Mouse (Mus musculus) liver, embryonic 12.5 days (tissue): ENCODE measurements around the gene Dock2. TPM values are rescaled to one million over a fixed set of nuclear protein-coding genes. Genes with fewer than 3 reads are reported as not detected.

Experiments
- ATAC-seq: fragments of 200-750 bp; cut with Nextera tagmentation; 2 replicates; pipeline ENCODE4 v1.8.0; 2017; ENCODE audit warnings: moderate number of reproducible peaks, mild to moderate bottlenecking, moderate library complexity
- H3K27ac ChIP-seq: fragments of 300-500 bp; sonication (generic); 2 replicates; pipeline ENCODE4 v1.5.1; 2016; ENCODE audit warnings: mild to moderate bottlenecking
- H3K27me3 ChIP-seq: fragments of 300-500 bp; sonication (generic); replicated peaks from 2 replicates; pipeline ENCODE4 v1.6.1; 2016; ENCODE audit warnings: mild to moderate bottlenecking, moderate library complexity
- H3K36me3 ChIP-seq: fragments of 300-500 bp; sonication (generic); 2 replicates; pipeline ENCODE4 v1.6.1; 2016; ENCODE audit warnings: mild to moderate bottlenecking, moderate library complexity
- H3K4me1 ChIP-seq: fragments of 300-500 bp; sonication (generic); 2 replicates; pipeline ENCODE4 v1.6.1; 2016
- H3K4me2 ChIP-seq: fragments of 300-500 bp; sonication (generic); 2 replicates; pipeline ENCODE4 v1.6.1; 2016; ENCODE audit warnings: mild to moderate bottlenecking, moderate library complexity
- H3K4me3 ChIP-seq: fragments of 300-500 bp; sonication (generic); 2 replicates; pipeline ENCODE4 v1.5.1; 2016; ENCODE audit warnings: mild to moderate bottlenecking, moderate library complexity
- H3K9ac ChIP-seq: fragments of 300-500 bp; sonication (generic); 2 replicates; pipeline ENCODE4 v1.6.1; 2016; ENCODE audit warnings: mild to moderate bottlenecking, moderate library complexity
- H3K9me3 ChIP-seq: fragments of 300-500 bp; sonication (generic); replicated peaks from 2 replicates; pipeline ENCODE4 v1.6.1; 2016; ENCODE audit warnings: mild to moderate bottlenecking, moderate library complexity
- WGBS: fragments of 180-500 bp; shearing (Covaris S2); methylation state at CpG from one replicate; pipeline ENCODE4 v1.1.7; 2016; ENCODE audit not compliant: insufficient replicate concordance; 5-methylcytosine and 5-hydroxymethylcytosine counted together
- polyA plus RNA-seq: library from polyadenylated mRNA; unstranded; fragments of >200 nt; fragmentation: Nextera tagmentation; extraction: Ambion mirVana; gene quantifications from 2 replicates; pipeline ENCODE4 v1.2.1, GENCODE M21; 2016

The Dock2 gene
- polyA plus RNA-seq, 1 experiment from 2014 or later, result 6.3 TPM

- WGBS, result 39% methylated on average over 1 of the region's 1 CpGs
- no peak overlapping the region for H3K27ac ChIP-seq
- peak; percentile 73 for ATAC-seq
These were observed 484.1 kb downstream of the Dock2 start for GRCm38 (mm10) chr11:34299550-34299949.

GRCm38 (mm10) chr11:34297698-34298378, 485.9 kb downstream of the Dock2 start:
- Histone ChIP-seq H3K36me3 (no peaks in the 10 kb centered on the region), H3K4me3 (no peak overlapping the region), H3K4me2 (no peak overlapping the region), H3K9me3 (no peaks in the 10 kb centered on the region), H3K9ac (no peak overlapping the region), H3K4me1 (peaks cover 14% of the 10 kb centered on the region; the same call in 1 of the 2 replicates), H3K27me3 (no peaks in the 10 kb centered on the region), H3K27ac (no peak overlapping the region)
- ATAC-seq, result no peak
- 83% methylated on average over 5 of the region's 5 CpGs for WGBS

More at GRCm38 (mm10) chr11:34299550-34299949, 484.1 kb downstream of the Dock2 start:
- no peak overlapping the region for H3K9ac ChIP-seq
- no peak overlapping the region for H3K4me2 ChIP-seq
- H3K4me3 ChIP-seq, result no peak overlapping the region
- H3K9me3 ChIP-seq, result no peaks in the 10 kb centered on the region
- no peaks in the 10 kb centered on the region for H3K36me3 ChIP-seq
- H3K27me3 ChIP-seq, result no peaks in the 10 kb centered on the region
- peaks cover 14% of the 10 kb centered on the region; the same call in 1 of the 2 replicates for H3K4me1 ChIP-seq

GRCm38 (mm10) chr11:34291304-34291703, 492.4 kb downstream of the Dock2 start:
- WGBS, result 64% methylated on average over 3 of the region's 3 CpGs

GRCm38 (mm10) chr11:34290708-34291107, 493.0 kb downstream of the Dock2 start:
- no peak overlapping the region for H3K4me3 ChIP-seq
- no peaks in the 10 kb centered on the region for H3K27me3 ChIP-seq
- no peaks in the 10 kb centered on the region for H3K4me1 ChIP-seq
- 57% methylated on average over 2 of the region's 2 CpGs for WGBS
- no peak for ATAC-seq
- no peaks in the 10 kb centered on the region for H3K36me3 ChIP-seq
- H3K4me2 ChIP-seq, result no peak overlapping the region
- H3K9me3 ChIP-seq, result no peaks in the 10 kb centered on the region
- H3K27ac ChIP-seq, result no peak overlapping the region
- H3K9ac ChIP-seq, result no peak overlapping the region

More at GRCm38 (mm10) chr11:34291304-34291703, 492.4 kb downstream of the Dock2 start:
- Histone ChIP-seq H3K36me3 (no peaks in the 10 kb centered on the region), H3K4me3 (no peak overlapping the region), H3K4me1 (no peaks in the 10 kb centered on the region), H3K4me2 (no peak overlapping the region), H3K27me3 (no peaks in the 10 kb centered on the region), H3K9me3 (no peaks in the 10 kb centered on the region), H3K9ac (no peak overlapping the region), H3K27ac (no peak overlapping the region)
- no peak for ATAC-seq

- ATAC-seq, result no peak
- H3K9me3 ChIP-seq, result no peaks in the 10 kb centered on the region
- H3K36me3 ChIP-seq, result no peaks in the 10 kb centered on the region
- WGBS, result 62% methylated on average over 4 of the region's 4 CpGs
- no peak overlapping the region for H3K4me2 ChIP-seq
- H3K9ac ChIP-seq, result no peak overlapping the region
- no peak overlapping the region for H3K27ac ChIP-seq
- no peaks in the 10 kb centered on the region for H3K27me3 ChIP-seq
- no peaks in the 10 kb centered on the region for H3K4me1 ChIP-seq
- H3K4me3 ChIP-seq, result no peak overlapping the region
These were observed 493.4 kb downstream of the Dock2 start for GRCm38 (mm10) chr11:34290265-34290664.

- no peak overlapping the region for H3K4me2 ChIP-seq
- 58% methylated on average over 13 of the region's 13 CpGs for WGBS
- no peak for ATAC-seq
- no peak overlapping the region for H3K27ac ChIP-seq
- no peak overlapping the region for H3K9ac ChIP-seq
- no peaks in the 10 kb centered on the region for H3K27me3 ChIP-seq
- H3K4me1 ChIP-seq, result no peaks in the 10 kb centered on the region
- no peaks in the 10 kb centered on the region for H3K36me3 ChIP-seq
- no peaks in the 10 kb centered on the region for H3K9me3 ChIP-seq
- no peak overlapping the region for H3K4me3 ChIP-seq
These were observed 499.4 kb downstream of the Dock2 start for GRCm38 (mm10) chr11:34284124-34284808.

GRCm38 (mm10) chr11:34277047-34277445, 506.6 kb downstream of the Dock2 start:
- 62% methylated on average over 3 of the region's 3 CpGs for WGBS
- no peaks in the 10 kb centered on the region for H3K27me3 ChIP-seq

GRCm38 (mm10) chr11:34276363-34277046, 507.2 kb downstream of the Dock2 start:
- 75% methylated on average over 14 of the region's 14 CpGs for WGBS
- ATAC-seq, result no peak
- H3K9ac ChIP-seq, result no peak overlapping the region
- H3K4me2 ChIP-seq, result no peak overlapping the region
- H3K4me3 ChIP-seq, result no peak overlapping the region
- H3K4me1 ChIP-seq, result no peaks in the 10 kb centered on the region
- no peak overlapping the region for H3K27ac ChIP-seq
- H3K9me3 ChIP-seq, result no peaks in the 10 kb centered on the region
- no peaks in the 10 kb centered on the region for H3K27me3 ChIP-seq
- no peaks in the 10 kb centered on the region for H3K36me3 ChIP-seq

More at GRCm38 (mm10) chr11:34277047-34277445, 506.6 kb downstream of the Dock2 start:
- no peaks in the 10 kb centered on the region for H3K36me3 ChIP-seq
- H3K9me3 ChIP-seq, result no peaks in the 10 kb centered on the region
- no peak overlapping the region for H3K27ac ChIP-seq
- ATAC-seq, result no peak
- H3K4me2 ChIP-seq, result no peak overlapping the region
- no peaks in the 10 kb centered on the region for H3K4me1 ChIP-seq
- no peak overlapping the region for H3K4me3 ChIP-seq
- H3K9ac ChIP-seq, result no peak overlapping the region

GRCm38 (mm10) chr11:34275941-34276340, 507.8 kb downstream of the Dock2 start:
- H3K9me3 ChIP-seq, result no peaks in the 10 kb centered on the region
- no peak overlapping the region for H3K4me3 ChIP-seq
- no peak for ATAC-seq
- no peaks in the 10 kb centered on the region for H3K27me3 ChIP-seq
- 41% methylated on average over 2 of the region's 2 CpGs for WGBS
- no peaks in the 10 kb centered on the region for H3K36me3 ChIP-seq
- H3K27ac ChIP-seq, result no peak overlapping the region
- H3K9ac ChIP-seq, result no peak overlapping the region
- no peaks in the 10 kb centered on the region for H3K4me1 ChIP-seq
- H3K4me2 ChIP-seq, result no peak overlapping the region

- ATAC-seq, result no peak
- Histone ChIP-seq H3K27me3 (no peaks in the 10 kb centered on the region), H3K4me1 (no peaks in the 10 kb centered on the region), H3K36me3 (no peaks in the 10 kb centered on the region), H3K9ac (no peak overlapping the region), H3K9me3 (no peaks in the 10 kb centered on the region), H3K4me3 (no peak overlapping the region), H3K27ac (no peak overlapping the region), H3K4me2 (no peak overlapping the region)
- WGBS, result 73% methylated on average over 10 of the region's 10 CpGs
These were observed 511.7 kb downstream of the Dock2 start for GRCm38 (mm10) chr11:34272016-34272415.

GRCm38 (mm10) chr11:34264099-34264498, 519.6 kb downstream of the Dock2 start:
- Histone ChIP-seq H3K9ac (no peak overlapping the region), H3K27me3 (no peaks in the 10 kb centered on the region), H3K27ac (no peak overlapping the region), H3K4me1 (no peaks in the 10 kb centered on the region), H3K9me3 (no peaks in the 10 kb centered on the region), H3K36me3 (no peaks in the 10 kb centered on the region), H3K4me2 (no peak overlapping the region), H3K4me3 (no peak overlapping the region)
- 64% methylated on average over 1 of the region's 1 CpGs for WGBS
- ATAC-seq, result no peak

- no peak overlapping the region for H3K4me3 ChIP-seq
- no peak overlapping the region for H3K9ac ChIP-seq
- no peaks in the 10 kb centered on the region for H3K9me3 ChIP-seq
- WGBS, result 72% methylated on average over 12 of the region's 12 CpGs
- H3K27ac ChIP-seq, result no peak overlapping the region
- H3K4me1 ChIP-seq, result no peaks in the 10 kb centered on the region
- H3K27me3 ChIP-seq, result no peaks in the 10 kb centered on the region
- no peak overlapping the region for H3K4me2 ChIP-seq
- no peak for ATAC-seq
- no peaks in the 10 kb centered on the region for H3K36me3 ChIP-seq
These were observed 524.7 kb downstream of the Dock2 start for GRCm38 (mm10) chr11:34258849-34259469.
